Mouse (Mus musculus) T-helper 2 cell (primary cell): ENCODE results near the gene Hoxd3.

Source experiments
- in situ Hi-C: fragments of 300-600 bp; cut with MboI, MseI; formaldehyde crosslinking; loops from one replicate; pipeline ENCODE4 v1.15.1; 2025; ENCODE audit warnings: high pct_unique_total_duplicates

The Hoxd3 gene

GRCm38 (mm10) chr2:74703720-74704392 lies 7.9 kb upstream of the Hoxd3 start:
- in situ Hi-C loops, result no loop called here

- in situ Hi-C loops, result no loop called here
Measured at GRCm38 (mm10) chr2:74704393-74704998, 7.2 kb upstream of the Hoxd3 start, which contains the start of gene Hoxd8. Gene Hoxd8, plus strand, starts transcription at chr2:74704615.

DNA sequence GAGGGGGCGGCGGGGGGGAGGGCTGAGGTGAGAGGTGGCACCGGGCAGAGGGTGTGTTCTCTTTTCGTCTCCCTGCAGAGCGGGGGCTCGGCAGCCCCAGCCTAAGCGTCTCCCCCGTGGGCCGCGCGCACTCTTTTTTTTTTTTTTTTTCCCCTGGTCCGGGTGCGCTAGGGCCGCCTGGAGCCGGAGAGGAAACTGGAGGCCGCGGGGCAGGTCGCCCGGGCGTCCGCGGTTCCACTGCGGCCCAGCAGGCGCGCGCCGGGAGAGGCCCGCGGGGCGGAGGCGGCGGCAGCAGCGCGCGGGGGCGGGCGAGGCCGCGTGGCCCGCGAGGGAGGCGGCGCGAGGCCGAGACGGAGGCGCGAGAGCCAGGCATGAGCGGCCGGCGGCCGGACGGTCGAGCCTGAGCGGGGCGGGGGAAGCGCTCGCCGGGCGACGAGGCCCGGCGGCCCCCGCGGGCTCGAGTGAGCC lies 6.7 kb upstream of the Hoxd3 start:
- in situ Hi-C loops, result no loop called here

DNA sequence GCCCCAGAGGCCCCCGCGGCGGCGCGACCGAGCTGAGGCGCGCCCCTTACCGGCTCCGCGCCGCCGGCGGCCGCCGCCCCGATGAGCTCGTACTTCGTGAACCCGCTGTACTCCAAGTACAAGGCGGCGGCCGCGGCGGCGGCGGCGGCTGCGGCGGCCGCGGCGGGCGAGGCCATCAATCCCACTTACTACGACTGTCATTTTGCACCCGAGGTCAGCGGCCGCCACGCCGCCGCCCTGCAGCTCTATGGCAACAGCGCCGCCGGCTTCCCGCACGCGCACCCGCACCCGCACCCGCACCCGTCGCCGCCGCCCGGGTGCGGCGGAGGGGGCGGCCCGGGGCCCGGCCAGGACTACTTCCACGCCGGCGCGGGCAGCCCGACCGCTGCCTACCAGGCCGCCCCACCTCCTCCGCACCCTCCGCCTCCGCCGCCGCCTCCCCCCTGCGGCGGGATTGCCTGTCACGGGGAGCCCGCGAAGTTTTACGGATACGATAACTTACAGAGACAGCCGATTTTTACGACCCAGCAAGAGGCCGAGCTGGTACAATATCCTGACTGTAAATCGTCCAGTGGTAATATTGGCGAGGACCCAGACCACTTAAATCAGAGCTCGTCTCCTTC lies 6.1 kb upstream of the Hoxd3 start:
- in situ Hi-C loops, result no loop called here

DNA sequence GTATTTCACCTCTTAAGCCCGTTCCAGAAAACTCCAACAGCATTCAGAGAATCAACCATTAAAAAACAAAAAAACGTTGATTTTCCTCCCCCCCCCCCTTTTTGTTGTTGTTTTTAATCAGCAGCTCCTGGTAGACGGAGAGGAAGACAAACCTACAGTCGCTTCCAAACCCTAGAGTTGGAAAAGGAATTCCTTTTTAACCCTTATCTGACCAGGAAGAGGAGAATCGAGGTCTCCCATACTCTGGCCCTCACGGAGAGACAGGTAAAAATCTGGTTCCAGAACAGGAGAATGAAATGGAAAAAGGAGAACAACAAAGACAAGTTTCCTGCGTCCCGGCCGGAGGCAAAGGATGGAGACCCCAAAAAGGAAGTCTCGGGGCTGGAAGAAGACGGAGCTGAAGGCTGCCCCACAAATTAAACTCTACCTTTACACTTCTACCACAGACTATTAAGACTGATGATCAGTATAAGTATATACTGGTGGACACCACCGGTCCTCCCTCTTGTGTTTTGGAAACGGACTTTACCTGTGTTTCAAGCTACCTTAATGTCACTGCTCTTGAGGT lies 5.2 kb upstream of the Hoxd3 start:
- in situ Hi-C loops, result no loop called here

DNA sequence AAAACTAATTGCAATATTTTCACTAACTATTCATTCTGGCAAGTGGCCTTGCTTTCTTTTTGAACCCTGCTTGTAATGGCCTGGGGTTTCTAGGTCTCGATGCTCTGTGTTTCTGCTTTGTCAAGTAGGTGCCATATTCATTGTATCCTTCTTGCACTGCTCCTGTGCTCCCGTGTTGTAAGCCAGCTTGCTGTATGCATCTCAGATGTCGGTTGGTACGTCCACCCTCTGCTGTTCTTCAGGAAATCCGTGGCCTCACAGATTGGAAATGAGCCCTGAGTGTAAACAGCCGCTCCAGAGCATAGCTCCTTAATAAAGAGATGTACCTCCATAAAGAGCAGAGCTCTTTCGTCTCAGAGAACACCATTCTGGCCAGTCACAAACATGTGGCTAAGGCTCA lies 4.1 kb upstream of the Hoxd3 start:
- in situ Hi-C loops, result no loop called here

GRCm38 (mm10) chr2:74708676-74709075 lies 3.1 kb upstream of the Hoxd3 start:
- in situ Hi-C loops, result no loop called here

- in situ Hi-C loops, result no loop called here
Measured at GRCm38 (mm10) chr2:74709465-74710419, 2.0 kb upstream of the Hoxd3 start.

- in situ Hi-C loops, result no loop called here
Measured at GRCm38 (mm10) chr2:74710929-74711543, 691 bp upstream of the Hoxd3 start.

- in situ Hi-C loops, result no loop called here
Measured at GRCm38 (mm10) chr2:74713239-74714150, 1.8 kb downstream of the Hoxd3 start.

GRCm38 (mm10) chr2:74714156-74714789 lies 2.5 kb downstream of the Hoxd3 start:
- in situ Hi-C loops, result no loop called here

GRCm38 (mm10) chr2:74714881-74715280 lies 3.2 kb downstream of the Hoxd3 start:
- in situ Hi-C loops, result no loop called here

- in situ Hi-C loops, result no loop called here
Measured at GRCm38 (mm10) chr2:74715504-74716241, 3.9 kb downstream of the Hoxd3 start.

DNA sequence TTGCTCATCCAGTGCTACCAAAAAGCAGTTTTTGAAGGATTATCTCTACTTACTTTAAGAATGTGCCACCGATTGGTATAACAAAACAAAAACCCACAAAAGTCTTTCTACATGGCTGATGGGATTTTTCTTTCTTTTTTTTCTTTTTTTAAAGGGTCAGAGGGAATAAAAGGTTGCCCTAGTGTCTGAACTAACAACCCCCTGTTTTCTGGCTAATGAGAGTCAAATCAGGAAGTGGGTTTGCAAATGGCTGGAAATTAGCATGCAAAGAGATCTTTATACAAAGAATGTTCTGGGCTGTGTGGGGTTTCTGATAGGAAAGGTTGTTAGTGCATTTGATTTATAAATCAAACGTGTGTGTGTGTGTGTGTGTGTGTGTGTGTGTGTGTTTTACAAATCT lies 8.7 kb downstream of the Hoxd3 start:
- in situ Hi-C loops, result loop anchor here (5.0 kb wide), 1 partner anchor 242 kb away; no protein-coding TSS in a partner anchor

DNA sequence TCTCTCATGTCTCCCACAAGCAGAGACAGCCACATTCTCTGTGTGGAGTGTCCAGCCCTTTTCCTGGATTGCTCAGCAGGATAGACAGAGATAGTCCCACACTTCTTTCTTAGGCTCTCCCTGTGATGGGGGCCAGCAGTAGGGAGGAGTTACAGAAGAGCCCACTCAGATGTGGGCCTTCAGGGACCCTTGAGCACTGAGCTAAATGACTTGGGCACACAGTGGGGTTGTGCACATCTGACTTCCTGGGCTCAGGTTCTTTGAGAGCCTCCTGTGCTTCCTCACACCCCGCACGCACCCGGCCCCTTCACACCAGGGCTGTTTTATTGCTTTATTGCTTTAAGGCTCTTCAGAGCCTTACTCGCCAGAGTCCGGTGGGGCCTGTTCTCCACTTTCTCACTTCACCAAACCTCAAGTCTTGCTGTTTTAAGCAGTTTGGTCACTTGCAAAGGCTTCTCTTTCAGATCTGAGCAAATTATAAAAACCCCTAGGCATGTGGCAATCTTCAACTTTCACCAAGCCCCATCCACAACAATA lies 9.3 kb downstream of the Hoxd3 start:
- in situ Hi-C loops, result loop anchor here (5.0 kb wide), 1 partner anchor 241 kb away; no protein-coding TSS in a partner anchor

DNA sequence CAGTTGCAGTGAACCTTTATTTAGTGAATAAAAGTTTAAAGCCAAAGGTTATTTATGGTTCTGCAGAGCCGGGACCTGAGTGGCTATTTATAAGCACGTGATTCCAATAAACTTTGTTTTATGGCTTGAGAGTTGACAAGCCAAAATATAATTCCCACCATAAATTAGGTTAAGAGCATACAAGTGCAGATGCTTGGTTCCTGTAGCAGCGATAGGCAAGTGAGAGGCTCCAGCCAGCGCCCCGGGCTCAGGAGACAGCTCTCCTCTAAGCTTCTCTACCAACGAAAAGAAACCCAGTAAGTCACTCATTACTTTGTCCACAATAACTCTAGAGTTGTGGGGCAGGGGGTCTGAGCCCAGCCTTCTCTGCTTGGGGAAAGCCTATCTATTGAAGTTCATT lies 10.2 kb downstream of the Hoxd3 start:
- in situ Hi-C loops, result loop anchor here (5.0 kb wide), 1 partner anchor 240 kb away; no protein-coding TSS in a partner anchor

DNA sequence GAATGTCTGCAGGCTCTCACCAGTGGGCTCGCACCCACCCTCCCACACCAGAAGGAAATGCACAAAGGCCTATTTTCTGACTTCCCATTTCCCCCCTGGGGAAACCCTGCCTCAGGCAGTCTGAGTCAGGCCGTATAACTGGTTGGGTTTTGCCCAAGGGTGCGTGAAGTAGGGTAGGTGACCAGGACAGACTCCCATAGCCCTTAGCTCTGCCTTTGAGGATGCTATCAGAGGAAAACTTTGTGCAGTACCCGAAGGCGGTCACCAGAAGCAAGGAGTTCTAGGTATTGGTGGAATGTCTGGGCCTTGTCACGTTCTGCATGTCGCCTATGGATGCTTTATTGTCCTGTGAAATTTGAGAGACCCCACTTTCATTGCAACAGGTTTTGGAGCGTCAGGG lies 11.2 kb downstream of the Hoxd3 start:
- in situ Hi-C loops, result loop anchor here (5.0 kb wide), 1 partner anchor 239 kb away; no protein-coding TSS in a partner anchor
